Mouse (Mus musculus) 3134 (cell line): ENCODE results near the gene Gm35134.
"Not testable (repeated sequence)": the region's sequence is repeated elsewhere in the genome, so short reads cannot be mapped to it uniquely, and the experiment has no call there.

Experiments used
- DNase-seq: peaks from one replicate; pipeline ENCODE4 v3.0.0-alpha.2; 2011; ENCODE audit warnings: low spot score; ENCODE audit not compliant: insufficient read length; ENCODE audit errors: extremely low read depth

Gm35134 gene

GRCm38 (mm10) chrY:19112707-19113106, at the start of gene Gm35134:
Gene Gm35134, plus strand, starts transcription at chrY:19113007.
- DNase-seq, result not testable (repeated sequence)
